Mouse (Mus musculus) liver, embryonic 14.5 days (tissue): Measurements from ENCODE around the gene Oasl1.

Experiments used
- CTCF ChIP-seq: IDR thresholded peaks from 2 replicates; pipeline ENCODE4 v1.5.1; 2016; ENCODE audit warnings: antibody characterized with exemption, low read depth, control low read depth
- EP300 ChIP-seq: IDR thresholded peaks from 2 replicates; pipeline ENCODE4 v1.6.1; 2016; ENCODE audit warnings: antibody characterized with exemption, low read depth

- TF ChIP-seq CTCF: no peak
- TF ChIP-seq EP300: no peak
Observed at GRCm38 (mm10) chr5:114980122-114980748, 57.2 kb downstream of the Oasl1 start.
